Mouse (Mus musculus) midbrain, embryonic 13.5 days (tissue): ENCODE measurements around the gene Rffl. TPM values are rescaled to one million over a fixed set of nuclear protein-coding genes. Genes with fewer than 3 reads are reported as not detected.
A peak's percentile ranks its signal among the peaks of the same experiment; 100 is the strongest.

Source experiments
- ATAC-seq: fragments of 200-750 bp; cut with Nextera tagmentation; 2 replicates; pipeline ENCODE4 v1.8.0; 2017; ENCODE audit warnings: mild to moderate bottlenecking, moderate TSS enrichment, moderate library complexity
- H3K27ac ChIP-seq: fragments of 300-500 bp; sonication (generic); 2 replicates; pipeline ENCODE4 v1.5.1; 2015; ENCODE audit warnings: inconsistent platforms, mild to moderate bottlenecking, moderate library complexity
- H3K27me3 ChIP-seq: fragments of 300-500 bp; sonication (generic); 2 replicates; pipeline ENCODE4 v1.6.1; 2015; ENCODE audit warnings: mild to moderate bottlenecking, inconsistent platforms
- H3K36me3 ChIP-seq: fragments of 300-500 bp; sonication (generic); 2 replicates; pipeline ENCODE4 v1.6.1; 2015; ENCODE audit warnings: mild to moderate bottlenecking, inconsistent platforms
- H3K4me1 ChIP-seq: fragments of 300-500 bp; sonication (generic); replicated peaks from 2 replicates; pipeline ENCODE4 v1.6.1; 2015; ENCODE audit warnings: inconsistent platforms
- H3K4me2 ChIP-seq: fragments of 300-500 bp; sonication (generic); replicated peaks from 2 replicates; pipeline ENCODE4 v1.6.1; 2015; ENCODE audit warnings: moderate library complexity, mild to moderate bottlenecking, inconsistent platforms
- H3K4me3 ChIP-seq: fragments of 300-500 bp; sonication (generic); replicated peaks from 2 replicates; pipeline ENCODE4 v1.5.1; 2015; ENCODE audit warnings: mild to moderate bottlenecking, inconsistent platforms
- H3K9ac ChIP-seq: fragments of 300-500 bp; sonication (generic); replicated peaks from 2 replicates; pipeline ENCODE4 v1.6.1; 2015; ENCODE audit warnings: mild to moderate bottlenecking, inconsistent platforms
- H3K9me3 ChIP-seq: fragments of 300-500 bp; sonication (generic); 2 replicates; pipeline ENCODE4 v1.6.1; 2016; ENCODE audit warnings: mild to moderate bottlenecking, inconsistent platforms
- WGBS: fragments of 180-500 bp; shearing (Covaris S2); methylation state at CpG from one replicate; pipeline ENCODE4 v1.1.7; 2015; 5-methylcytosine and 5-hydroxymethylcytosine counted together
- polyA plus RNA-seq: library from polyadenylated mRNA; unstranded; fragments of >200 nt; fragmentation: Nextera tagmentation; extraction: Ambion mirVana; gene quantifications from 2 replicates; pipeline ENCODE4 v1.2.1, GENCODE M21; 2015

Gene Rffl
- polyA plus RNA-seq, 1 experiment from 2014 or later, result 5.9 TPM

GRCm38 (mm10) chr11:82869506-82870172, 1.4 kb downstream of the Rffl start:
- H3K4me3 ChIP-seq, result peak overlapping the region; percentile 61; the same call in 1 of the 2 replicates
- H3K27me3 ChIP-seq, result no peaks in the 10 kb centered on the region
- H3K4me2 ChIP-seq, result peak overlapping the region; percentile 72
- 75% methylated on average over 9 of the region's 9 CpGs for WGBS
- no peak overlapping the region for H3K27ac ChIP-seq
- no peaks in the 10 kb centered on the region for H3K9me3 ChIP-seq
- no peaks in the 10 kb centered on the region for H3K36me3 ChIP-seq
- no peak overlapping the region for H3K9ac ChIP-seq
- ATAC-seq, result no peak
- H3K4me1 ChIP-seq, result peaks cover 12% of the 10 kb centered on the region

DNA sequence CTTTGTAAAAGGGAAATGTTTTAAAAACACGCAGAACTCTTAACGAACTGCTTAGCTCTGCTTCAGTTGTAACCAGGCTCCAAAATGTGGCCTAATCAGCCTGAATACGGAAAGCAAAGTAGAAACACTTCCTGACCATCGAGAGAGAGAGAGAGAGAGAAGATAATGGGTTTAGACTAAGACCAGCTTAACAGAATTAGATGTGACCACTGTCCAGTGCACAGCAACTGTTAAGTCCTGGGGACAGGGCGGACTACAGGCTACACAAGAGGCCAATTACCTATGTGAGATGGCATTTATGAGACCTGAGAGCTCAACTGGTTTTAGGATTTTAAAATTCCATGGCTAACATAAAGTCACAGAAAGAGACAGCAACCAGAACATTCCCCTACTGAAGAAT, 3.1 kb downstream of the Rffl start:
- H3K27me3 ChIP-seq, result no peaks in the 10 kb centered on the region
- H3K4me3 ChIP-seq, result no peak overlapping the region
- no peak overlapping the region for H3K27ac ChIP-seq
- H3K9me3 ChIP-seq, result no peaks in the 10 kb centered on the region
- no peak overlapping the region for H3K4me2 ChIP-seq
- no peaks in the 10 kb centered on the region for H3K36me3 ChIP-seq
- H3K4me1 ChIP-seq, result peaks cover 21% of the 10 kb centered on the region
- no peak overlapping the region for H3K9ac ChIP-seq
- WGBS, result 69% methylated on average over 5 of the region's 5 CpGs
- no peak for ATAC-seq

- no peak overlapping the region for H3K4me2 ChIP-seq
- no peak overlapping the region for H3K9ac ChIP-seq
- no peaks in the 10 kb centered on the region for H3K36me3 ChIP-seq
- H3K4me3 ChIP-seq, result no peak overlapping the region
- peaks cover 31% of the 10 kb centered on the region for H3K4me1 ChIP-seq
- H3K9me3 ChIP-seq, result no peaks in the 10 kb centered on the region
- no peaks in the 10 kb centered on the region for H3K27me3 ChIP-seq
- H3K27ac ChIP-seq, result no peak overlapping the region
- 30% methylated on average over 7 of the region's 7 CpGs for WGBS
- ATAC-seq, result no peak
Measured at GRCm38 (mm10) chr11:82866850-82867564, 4.0 kb downstream of the Rffl start.

DNA sequence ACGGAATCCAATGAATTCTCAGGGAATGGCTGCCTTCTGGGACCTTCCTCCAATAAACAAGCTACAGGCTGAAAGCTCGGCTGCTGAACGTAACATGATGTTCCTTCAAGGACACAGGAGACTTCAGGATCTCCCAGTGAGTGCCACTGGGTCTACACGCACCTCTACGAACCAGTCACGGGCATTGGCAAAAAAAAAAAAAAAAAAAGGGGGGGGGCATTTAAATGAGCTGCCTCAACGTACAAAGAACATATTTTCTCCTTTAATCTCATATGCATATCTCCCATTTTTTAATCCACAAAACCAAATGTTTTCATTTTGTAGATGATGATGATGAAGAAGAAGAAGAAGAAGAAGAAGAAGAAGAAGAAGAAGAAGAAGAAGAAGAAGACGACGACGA, 5.1 kb downstream of the Rffl start:
- Histone ChIP-seq H3K9me3 (no peaks in the 10 kb centered on the region), H3K36me3 (no peaks in the 10 kb centered on the region), H3K27me3 (no peaks in the 10 kb centered on the region), H3K9ac (no peak overlapping the region), H3K4me3 (no peak overlapping the region), H3K4me2 (no peak overlapping the region), H3K27ac (no peak overlapping the region), H3K4me1 (peaks cover 33% of the 10 kb centered on the region)
- WGBS, result 82% methylated on average over 10 of the region's 10 CpGs
- ATAC-seq, result no peak

DNA sequence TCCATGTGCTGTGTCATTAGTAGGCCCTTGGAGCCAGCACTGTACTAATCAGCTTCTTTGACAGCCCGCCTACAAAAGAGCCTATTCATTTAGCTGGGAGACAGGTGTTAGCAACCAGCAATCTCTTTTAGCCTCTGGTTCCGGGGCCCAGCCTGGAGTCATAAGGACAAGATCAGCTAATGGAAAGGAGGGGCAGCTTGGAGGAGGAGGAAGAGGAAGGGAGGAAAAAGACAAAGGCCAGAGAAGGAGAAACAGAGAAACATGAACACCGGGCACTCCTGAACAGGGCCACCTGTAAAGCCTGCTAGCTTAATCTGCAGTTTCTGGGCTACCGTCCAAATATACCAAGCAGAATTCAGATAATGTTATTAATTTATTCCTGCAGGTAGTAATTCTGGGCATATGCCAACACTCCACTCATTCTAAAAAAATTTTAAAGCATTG, 7.5 kb downstream of the Rffl start:
- 41% methylated on average over 4 of the region's 4 CpGs for WGBS
- H3K9me3 ChIP-seq, result no peaks in the 10 kb centered on the region
- H3K4me2 ChIP-seq, result no peak overlapping the region
- H3K27me3 ChIP-seq, result no peaks in the 10 kb centered on the region
- no peaks in the 10 kb centered on the region for H3K36me3 ChIP-seq
- ATAC-seq, result no peak
- peak overlapping the region; percentile 39; the same call in 1 of the 2 replicates for H3K27ac ChIP-seq
- H3K9ac ChIP-seq, result no peak overlapping the region
- no peak overlapping the region for H3K4me3 ChIP-seq
- peaks cover 25% of the 10 kb centered on the region for H3K4me1 ChIP-seq

GRCm38 (mm10) chr11:82863059-82863458, 8.0 kb downstream of the Rffl start:
- WGBS, result 38% methylated on average over 2 of the region's 2 CpGs
- Histone ChIP-seq H3K4me1 (peaks cover 25% of the 10 kb centered on the region), H3K9ac (no peak overlapping the region), H3K4me2 (no peak overlapping the region), H3K4me3 (no peak overlapping the region), H3K36me3 (no peaks in the 10 kb centered on the region), H3K27ac (no peak overlapping the region), H3K9me3 (no peaks in the 10 kb centered on the region), H3K27me3 (no peaks in the 10 kb centered on the region)
- ATAC-seq, result no peak

DNA sequence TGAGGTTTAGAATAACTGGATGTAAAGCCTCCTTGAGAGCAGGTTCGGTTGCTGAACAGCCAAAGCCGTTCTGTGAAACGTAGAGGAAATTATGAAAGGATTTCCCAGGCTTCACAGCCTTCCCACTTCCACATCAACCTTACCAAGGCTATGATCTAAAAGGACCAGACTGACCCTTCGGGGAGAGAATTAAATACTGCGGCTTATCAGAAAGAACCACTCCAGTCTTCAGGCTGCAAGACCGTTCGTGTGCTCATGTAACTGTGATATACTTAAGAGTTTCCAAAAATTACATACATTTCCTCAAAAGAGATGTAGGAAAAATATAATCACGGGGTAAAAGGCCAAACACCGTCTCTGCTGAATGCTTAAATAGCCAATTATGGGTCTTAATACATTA, 8.4 kb downstream of the Rffl start:
- no peaks in the 10 kb centered on the region for H3K9me3 ChIP-seq
- no peak overlapping the region for H3K4me3 ChIP-seq
- ATAC-seq, result no peak
- H3K27me3 ChIP-seq, result no peaks in the 10 kb centered on the region
- no peak overlapping the region for H3K4me2 ChIP-seq
- H3K4me1 ChIP-seq, result peaks cover 25% of the 10 kb centered on the region
- H3K9ac ChIP-seq, result no peak overlapping the region
- H3K27ac ChIP-seq, result no peak overlapping the region
- no peaks in the 10 kb centered on the region for H3K36me3 ChIP-seq
- WGBS, result 54% methylated on average over 9 of the region's 9 CpGs

GRCm38 (mm10) chr11:82861558-82861957, 9.5 kb downstream of the Rffl start:
- Histone ChIP-seq H3K36me3 (no peaks in the 10 kb centered on the region), H3K9me3 (no peaks in the 10 kb centered on the region), H3K4me1 (peaks cover 22% of the 10 kb centered on the region), H3K9ac (no peak overlapping the region), H3K27me3 (no peaks in the 10 kb centered on the region), H3K4me3 (no peak overlapping the region), H3K4me2 (no peak overlapping the region), H3K27ac (no peak overlapping the region)
- 74% methylated on average over 8 of the region's 8 CpGs for WGBS
- no peak for ATAC-seq

GRCm38 (mm10) chr11:82860759-82861158, 10.3 kb downstream of the Rffl start:
- no peak for ATAC-seq
- Histone ChIP-seq H3K36me3 (no peaks in the 10 kb centered on the region), H3K4me2 (no peak overlapping the region), H3K9ac (no peak overlapping the region), H3K4me1 (peaks cover 26% of the 10 kb centered on the region), H3K9me3 (no peaks in the 10 kb centered on the region), H3K4me3 (no peak overlapping the region), H3K27ac (no peak overlapping the region), H3K27me3 (no peaks in the 10 kb centered on the region)
- WGBS, result 86% methylated on average over 6 of the region's 6 CpGs

DNA sequence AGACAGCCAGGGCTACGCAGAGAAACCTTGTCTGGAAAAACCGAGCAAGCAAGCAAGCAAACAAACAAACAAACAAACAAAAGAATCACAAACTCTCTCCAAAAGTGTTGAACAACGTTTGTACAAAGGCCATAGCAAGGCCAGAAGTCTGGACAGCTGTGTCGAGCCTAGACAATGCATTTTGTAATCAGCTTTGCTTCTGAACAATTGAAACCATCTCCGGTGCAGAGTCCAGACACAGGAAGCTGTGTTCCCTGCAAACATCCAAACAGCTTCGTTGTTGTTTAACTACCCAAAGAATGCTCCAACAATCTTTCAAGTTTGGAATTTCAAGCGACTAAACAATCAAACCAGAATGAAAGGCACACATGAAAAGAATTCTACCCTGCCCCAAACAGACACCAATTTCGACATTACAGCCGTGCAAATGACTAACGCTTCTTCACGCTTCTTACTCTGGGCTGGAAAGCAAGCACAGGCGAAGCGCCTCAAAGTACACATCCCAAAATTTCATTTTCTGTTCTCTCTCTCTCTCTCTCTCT, 13.6 kb downstream of the Rffl start:
- Histone ChIP-seq H3K27me3 (no peaks in the 10 kb centered on the region), H3K4me3 (no peak overlapping the region), H3K4me2 (no peak overlapping the region), H3K27ac (no peak overlapping the region), H3K9me3 (no peaks in the 10 kb centered on the region), H3K4me1 (peaks cover 13% of the 10 kb centered on the region), H3K9ac (no peak overlapping the region), H3K36me3 (no peaks in the 10 kb centered on the region)
- no peak for ATAC-seq
- WGBS, result 78% methylated on average over 13 of the region's 13 CpGs

DNA sequence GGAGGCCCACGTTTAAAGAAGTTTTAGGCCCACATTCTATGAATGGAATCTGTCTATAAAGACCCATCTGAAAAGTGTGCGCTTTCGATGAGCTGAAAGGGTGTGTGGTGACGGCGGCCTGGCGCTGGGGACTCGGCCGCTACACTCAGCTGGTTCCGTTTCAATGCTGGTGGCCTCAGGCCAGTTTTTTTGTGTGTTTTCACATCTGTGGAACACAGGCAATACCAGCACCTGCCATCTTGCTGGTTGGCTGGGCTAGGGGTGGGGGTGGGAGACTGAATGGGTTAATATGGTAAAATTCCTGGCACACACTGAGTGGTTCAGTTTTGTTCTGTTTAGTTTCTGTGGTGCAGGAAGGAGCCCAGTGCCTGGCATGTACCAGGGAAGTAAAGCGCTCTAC, 15.0 kb downstream of the Rffl start:
- H3K9ac ChIP-seq, result no peak overlapping the region
- no peak overlapping the region; the same call in 1 of the 2 replicates for H3K27ac ChIP-seq
- H3K4me1 ChIP-seq, result peaks cover 15% of the 10 kb centered on the region; the same call in 1 of the 2 replicates
- H3K36me3 ChIP-seq, result no peaks in the 10 kb centered on the region
- ATAC-seq, result no peak
- no peak overlapping the region for H3K4me3 ChIP-seq
- H3K27me3 ChIP-seq, result no peaks in the 10 kb centered on the region
- no peaks in the 10 kb centered on the region for H3K9me3 ChIP-seq
- no peak overlapping the region for H3K4me2 ChIP-seq
- 58% methylated on average over 10 of the region's 10 CpGs for WGBS

DNA sequence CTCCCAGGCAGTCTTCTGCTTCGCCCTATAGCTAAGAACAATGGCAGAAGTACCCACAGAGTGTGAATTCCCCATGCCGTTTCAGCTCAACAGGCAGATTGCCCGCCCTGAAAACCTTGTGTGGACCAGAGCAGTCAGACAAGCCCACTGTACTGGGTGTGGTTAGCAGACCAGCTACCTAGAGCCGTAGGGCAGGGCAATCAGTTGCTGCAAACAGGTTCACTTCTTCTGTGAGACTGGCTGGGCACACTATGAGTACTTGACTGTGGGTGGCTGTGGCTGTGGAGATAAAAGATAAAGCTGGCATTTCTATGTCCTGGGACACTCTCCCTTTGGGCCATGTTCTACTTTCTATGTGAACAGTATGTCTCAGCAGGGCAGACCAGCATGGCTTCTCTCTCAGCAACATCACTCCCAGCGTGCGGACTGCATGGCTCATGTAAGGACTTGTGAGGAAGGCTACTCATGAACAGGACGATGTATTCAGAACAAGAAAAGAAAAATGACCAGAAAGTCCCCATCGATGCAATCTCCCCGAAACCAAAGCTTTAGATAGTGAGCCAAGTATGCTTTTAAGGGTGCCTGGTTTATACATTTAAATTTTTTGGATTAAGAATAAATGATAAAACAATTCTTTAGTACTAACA, 15.6 kb downstream of the Rffl start:
- no peak overlapping the region for H3K9ac ChIP-seq
- H3K4me2 ChIP-seq, result no peak overlapping the region
- ATAC-seq, result no peak
- no peak overlapping the region for H3K4me3 ChIP-seq
- no peaks in the 10 kb centered on the region for H3K36me3 ChIP-seq
- H3K27me3 ChIP-seq, result no peaks in the 10 kb centered on the region
- no peaks in the 10 kb centered on the region for H3K9me3 ChIP-seq
- no peak overlapping the region for H3K27ac ChIP-seq
- H3K4me1 ChIP-seq, result peaks cover 20% of the 10 kb centered on the region
- WGBS, result 78% methylated on average over 9 of the region's 9 CpGs
